Comparison of ENCODE assay signal across 19 mouse cellular contexts in genomic region chr17:25624446-25625119, GRCm38 (mm10). TPM values are rescaled to one million over a fixed set of nuclear protein-coding genes. Genes with fewer than 3 reads are reported as not detected.
DNase-seq lines count a peak whose midpoint lies in the region; ATAC-seq and TF ChIP-seq lines count a peak whose summit lies in the region.
"Had no signal": no experiment of that assay in that cellular context is flagged by ENCODE, and none has a peak within 500 bp of the region (broad histone marks: within the 10 kb centered on the region; RNA-seq: fewer than 3 reads in every experiment).

No protein-coding gene starts in this region.

- TF ChIP-seq CTCF in stomach, postnatal 0 days (IDR thresholded peaks at IDR 0.05; ENCODE audit: low read depth) = no peak
- TF ChIP-seq CTCF in forebrain, postnatal 0 days (IDR thresholded peaks at IDR 0.05; ENCODE audit: low read depth) = no peak

- no peaks in the 10 kb centered on the region for H3K36me3 ChIP-seq in hindbrain, embryonic 15.5 days
- H3K36me3 ChIP-seq in hindbrain, embryonic 14.5 days (replicated peaks; ENCODE audit: control insufficient read depth, insufficient read depth) = no peaks in the 10 kb centered on the region
- H3K36me3 ChIP-seq in stomach, embryonic 16.5 days (ENCODE audit: control insufficient read depth, insufficient read depth, low read length) = peaks cover 2% of the 10 kb centered on the region; the same call in 1 of the 2 replicates
- H3K36me3 ChIP-seq in stomach, postnatal 0 days (ENCODE audit: control insufficient read depth, insufficient read depth, low read length) = no peaks in the 10 kb centered on the region
- no peaks in the 10 kb centered on the region for H3K36me3 ChIP-seq in forebrain, postnatal 0 days (ENCODE audit: insufficient read depth)
- H3K36me3 ChIP-seq: midbrain, embryonic 12.5 days had no signal

- H3K4me3 ChIP-seq in hindbrain, embryonic 15.5 days = no peak overlapping the region
- H3K4me3 ChIP-seq in hindbrain, embryonic 14.5 days (replicated peaks; ENCODE audit: low read length) = no peak overlapping the region
- H3K4me3 ChIP-seq in stomach, embryonic 16.5 days (replicated peaks; ENCODE audit: low read length) = no peak overlapping the region
- no peak overlapping the region for H3K4me3 ChIP-seq in stomach, postnatal 0 days (ENCODE audit: low read depth, low read length)
- H3K4me3 ChIP-seq in forebrain, postnatal 0 days (ENCODE audit: low read depth, low read length) = no peak overlapping the region
- H3K4me3 ChIP-seq: heart, embryonic 12.5 days; limb, embryonic 13.5 days; midbrain, embryonic 12.5 days had no signal

- peak; percentile 63; the same call in 1 of the 2 replicates for ATAC-seq in hindbrain, embryonic 15.5 days (ENCODE audit: low FRiP score, low read depth)
- ATAC-seq in hindbrain, embryonic 14.5 days (ENCODE audit: low FRiP score) = no peak
- ATAC-seq in stomach, embryonic 16.5 days (ENCODE audit: insufficient read depth, low FRiP score) = no peak
- ATAC-seq in stomach, postnatal 0 days (ENCODE audit: low FRiP score, low TSS enrichment) = no peak
- peak; percentile 56 for ATAC-seq in forebrain, postnatal 0 days
- no peak for ATAC-seq in inflammation-experienced regulatory T-cells, adult 6 months
- ATAC-seq: liver, postnatal 0 days had no signal

- no peak overlapping the region for H3K4me2 ChIP-seq in hindbrain, embryonic 15.5 days
- H3K4me2 ChIP-seq in hindbrain, embryonic 14.5 days (replicated peaks) = no peak overlapping the region
- no peak overlapping the region for H3K4me2 ChIP-seq in stomach, embryonic 16.5 days (ENCODE audit: low read depth, low read length)
- H3K4me2 ChIP-seq in stomach, postnatal 0 days (replicated peaks; ENCODE audit: low read depth) = no peak overlapping the region
- H3K4me2 ChIP-seq in forebrain, postnatal 0 days (ENCODE audit: low read depth) = no peak overlapping the region
- H3K4me2 ChIP-seq: heart, embryonic 12.5 days; limb, embryonic 13.5 days; midbrain, embryonic 12.5 days had no signal

- no peak overlapping the region for H3K27ac ChIP-seq in hindbrain, embryonic 15.5 days (replicated peaks)
- no peak overlapping the region for H3K27ac ChIP-seq in hindbrain, embryonic 14.5 days
- no peak overlapping the region for H3K27ac ChIP-seq in stomach, embryonic 16.5 days (ENCODE audit: low read length)
- H3K27ac ChIP-seq in stomach, postnatal 0 days (replicated peaks) = no peak overlapping the region
- H3K27ac ChIP-seq in forebrain, postnatal 0 days (ENCODE audit: low read depth, low read length) = peak overlapping the region; percentile 9; the same call in 1 of the 2 replicates
- H3K27ac ChIP-seq: limb, embryonic 13.5 days; midbrain, embryonic 12.5 days had no signal

- peaks cover 33% of the 10 kb centered on the region for H3K4me1 ChIP-seq in hindbrain, embryonic 15.5 days (replicated peaks)
- H3K4me1 ChIP-seq in hindbrain, embryonic 14.5 days (replicated peaks; ENCODE audit: control insufficient read depth, insufficient read depth, low read length) = 0 out of 2 replicates have a peak, but pooled peaks cover 4% of the 10 kb centered on the region
- no peaks in the 10 kb centered on the region for H3K4me1 ChIP-seq in stomach, embryonic 16.5 days (ENCODE audit: control insufficient read depth, insufficient read depth, low read length)
- no peaks in the 10 kb centered on the region for H3K4me1 ChIP-seq in stomach, postnatal 0 days (replicated peaks; ENCODE audit: control insufficient read depth, insufficient read depth)
- H3K4me1 ChIP-seq in forebrain, postnatal 0 days (ENCODE audit: insufficient read depth) = no peaks in the 10 kb centered on the region; the same call in 1 of the 2 replicates

- TF ChIP-seq EP300 in stomach, postnatal 0 days (optimal IDR thresholded peaks at IDR 0.05) = no peak

- DNase-seq in hindbrain, embryonic 14.5 days (ENCODE audit: low spot score) = no peak
- no peak for DNase-seq in stomach, postnatal 0 days (ENCODE audit: low spot score)
- peak; percentile 42 for DNase-seq in forebrain, postnatal 0 days
- peak; percentile 18 for DNase-seq in yolk sac, embryonic 10.5 days (ENCODE audit: low spot score)
- DNase-seq in urinary bladder, postnatal 10 days (ENCODE audit: low spot score) = no peak
- DNase-seq: adrenal gland, adult 2 months; cerebellum, adult 11-12 months; gastrocnemius, postnatal 36 days; heart, postnatal 4 days; kidney, adult 8-10 months; liver, postnatal 0 days; lung, postnatal 36 days had no signal

- WGBS in hindbrain, embryonic 15.5 days = 35% methylated on average over 13 of the region's 13 CpGs
- 34% methylated on average over 13 of the region's 13 CpGs for WGBS in hindbrain, embryonic 14.5 days
- 72% methylated on average over 13 of the region's 13 CpGs for WGBS in stomach, embryonic 16.5 days
- WGBS in stomach, postnatal 0 days = 76% methylated on average over 13 of the region's 13 CpGs
- 54% methylated on average over 13 of the region's 13 CpGs for WGBS in forebrain, postnatal 0 days

- H3K27me3 ChIP-seq in hindbrain, embryonic 15.5 days = no peaks in the 10 kb centered on the region
- H3K27me3 ChIP-seq in hindbrain, embryonic 14.5 days (ENCODE audit: control insufficient read depth, insufficient read depth, low read length) = no peaks in the 10 kb centered on the region
- H3K27me3 ChIP-seq in stomach, embryonic 16.5 days (ENCODE audit: control insufficient read depth, insufficient read depth, low read length) = no peaks in the 10 kb centered on the region
- no peaks in the 10 kb centered on the region for H3K27me3 ChIP-seq in stomach, postnatal 0 days (ENCODE audit: control insufficient read depth, insufficient read depth, low read length)
- H3K27me3 ChIP-seq in forebrain, postnatal 0 days (ENCODE audit: insufficient read depth, low read length) = no peaks in the 10 kb centered on the region
- H3K27me3 ChIP-seq: heart, embryonic 12.5 days; limb, embryonic 13.5 days; midbrain, embryonic 12.5 days had no signal

- H3K9ac ChIP-seq in hindbrain, embryonic 15.5 days = no peak overlapping the region
- no peak overlapping the region for H3K9ac ChIP-seq in hindbrain, embryonic 14.5 days
- peak overlapping the region; percentile 16; the same call in 1 of the 2 replicates for H3K9ac ChIP-seq in stomach, embryonic 16.5 days (ENCODE audit: low read length)
- H3K9ac ChIP-seq in stomach, postnatal 0 days (ENCODE audit: low read length) = no peak overlapping the region
- no peak overlapping the region for H3K9ac ChIP-seq in forebrain, postnatal 0 days
- H3K9ac ChIP-seq: heart, embryonic 12.5 days; limb, embryonic 13.5 days; liver, postnatal 0 days; midbrain, embryonic 12.5 days had no signal

- H3K9me3 ChIP-seq in hindbrain, embryonic 15.5 days = no peaks in the 10 kb centered on the region
- no peaks in the 10 kb centered on the region for H3K9me3 ChIP-seq in hindbrain, embryonic 14.5 days (ENCODE audit: control insufficient read depth, low read length)
- H3K9me3 ChIP-seq in stomach, embryonic 16.5 days (replicated peaks; ENCODE audit: control insufficient read depth, low read length) = no peaks in the 10 kb centered on the region
- H3K9me3 ChIP-seq in stomach, postnatal 0 days (ENCODE audit: control insufficient read depth, low read length) = no peaks in the 10 kb centered on the region
- H3K9me3 ChIP-seq in forebrain, postnatal 0 days (ENCODE audit: low read length) = no peaks in the 10 kb centered on the region
- H3K9me3 ChIP-seq: G1E; heart, embryonic 12.5 days; limb, embryonic 13.5 days; midbrain, embryonic 12.5 days had no signal

RNA-seq across cellular contexts. Expression of gene Lmf1, which starts 45.7 kb away (rescaled TPM):
- polyA plus RNA-seq in hindbrain, embryonic 15.5 days (2015; fragmentation: Nextera tagmentation; extraction: Ambion mirVana) = 23.8 and 25.1 TPM in 2 replicates
- 22.4 and 24.9 TPM in 2 replicates for polyA plus RNA-seq in hindbrain, embryonic 14.5 days (2014; fragmentation: Nextera tagmentation; extraction: Ambion mirVana)
- polyA plus RNA-seq in stomach, embryonic 16.5 days (2015; fragmentation: Nextera tagmentation; extraction: Ambion mirVana) = 27.0 and 28.9 TPM in 2 replicates
- polyA plus RNA-seq in stomach, postnatal 0 days (2015; fragmentation: Nextera tagmentation; extraction: Ambion mirVana) = 16.3 and 17.7 TPM in 2 replicates
- 21.5 and 28.1 TPM in 2 replicates for total RNA-seq in forebrain, postnatal 0 days (2014; rRNA removed)
- polyA plus RNA-seq in forebrain, postnatal 0 days (2015; fragmentation: Nextera tagmentation; extraction: Ambion mirVana) = 13.9 and 17.8 TPM in 2 replicates
- polyA plus RNA-seq in inflammation-experienced regulatory T-cells, adult 6 months (2017; shearing (Covaris generic)) = 10 to 100 TPM; 11.3 to 19.4 (median 16.5) TPM

RNA-seq across cellular contexts. Expression of gene Sox8, which starts 54.1 kb away (rescaled TPM):
- 17.8 and 23.8 TPM in 2 replicates for polyA plus RNA-seq in hindbrain, embryonic 15.5 days (2015; fragmentation: Nextera tagmentation; extraction: Ambion mirVana)
- polyA plus RNA-seq in hindbrain, embryonic 14.5 days (2014; fragmentation: Nextera tagmentation; extraction: Ambion mirVana) = 18.5 and 20.1 TPM in 2 replicates
- polyA plus RNA-seq in stomach, embryonic 16.5 days (2015; fragmentation: Nextera tagmentation; extraction: Ambion mirVana) = 3.0 and 3.3 TPM in 2 replicates
- polyA plus RNA-seq in stomach, postnatal 0 days (2015; fragmentation: Nextera tagmentation; extraction: Ambion mirVana) = 1.4 and 1.6 TPM in 2 replicates
- 26.6 and 27.4 TPM in 2 replicates for total RNA-seq in forebrain, postnatal 0 days (2014; rRNA removed)
- 20.8 and 22.6 TPM in 2 replicates for polyA plus RNA-seq in forebrain, postnatal 0 days (2015; fragmentation: Nextera tagmentation; extraction: Ambion mirVana)
- not detected for polyA plus RNA-seq in inflammation-experienced regulatory T-cells, adult 6 months (2017; shearing (Covaris generic))
- polyA plus RNA-seq: G1E; liver, postnatal 0 days had no signal

Comparison
In these comparisons a context has a peak if more than half of its experiments do, and no peak if none do; other contexts are left out.
1. ATAC-seq: peak in hindbrain, embryonic 15.5 days (single experiment) and forebrain, postnatal 0 days (single experiment); none in hindbrain, embryonic 14.5 days (single experiment), stomach, embryonic 16.5 days (single experiment), stomach, postnatal 0 days (single experiment) and inflammation-experienced regulatory T-cells, adult 6 months (single experiment).
2. DNase-seq: peak in forebrain, postnatal 0 days (single experiment) and yolk sac, embryonic 10.5 days (single experiment); none in hindbrain, embryonic 14.5 days (single experiment), stomach, postnatal 0 days (single experiment) and urinary bladder, postnatal 10 days (single experiment).